Mouse (Mus musculus) limb, embryonic 10.5 days (tissue): Measurements from ENCODE around the gene BC025920. TPM values are rescaled to one million over a fixed set of nuclear protein-coding genes. Genes with fewer than 3 reads are reported as not detected.

Experiments used
- DNase-seq: peaks from one replicate; pipeline ENCODE4 v3.0.0-alpha.2; 2017; ENCODE audit warnings: low spot score
- H3K27ac ChIP-seq: fragments of 300-500 bp; sonication (generic); 2 replicates; pipeline ENCODE4 v1.5.1; 2016; ENCODE audit warnings: mild to moderate bottlenecking
- H3K27me3 ChIP-seq: fragments of 300-500 bp; sonication (generic); 2 replicates; pipeline ENCODE4 v1.6.1; 2016; ENCODE audit warnings: low read depth, mild to moderate bottlenecking; ENCODE audit not compliant: poor library complexity, severe bottlenecking
- H3K36me3 ChIP-seq: fragments of 300-500 bp; sonication (generic); 2 replicates; pipeline ENCODE4 v1.6.1; 2016; ENCODE audit warnings: mild to moderate bottlenecking, moderate library complexity
- H3K4me1 ChIP-seq: fragments of 300-500 bp; sonication (generic); 2 replicates; pipeline ENCODE4 v1.6.1; 2016
- H3K4me3 ChIP-seq: fragments of 300-500 bp; sonication (generic); 2 replicates; pipeline ENCODE4 v1.5.1; 2016; ENCODE audit warnings: mild to moderate bottlenecking, moderate library complexity
- H3K9me3 ChIP-seq: fragments of 300-500 bp; sonication (generic); replicated peaks from 2 replicates; pipeline ENCODE4 v1.6.1; 2016; ENCODE audit warnings: mild to moderate bottlenecking
- WGBS: fragments of 180-500 bp; shearing (Covaris S2); methylation state at CpG from one replicate; pipeline ENCODE4 v1.1.7; 2016; 5-methylcytosine and 5-hydroxymethylcytosine counted together
- polyA plus RNA-seq: library from polyadenylated mRNA; unstranded; fragments of >200 nt; fragmentation: Nextera tagmentation; extraction: Ambion mirVana; gene quantifications from 2 replicates; pipeline ENCODE4 v1.2.1, GENCODE M21; 2016

Gene BC025920
- polyA plus RNA-seq, 1 experiment from 2014 or later = 1.4 TPM

GRCm38 (mm10) chr10:81568381-81569191 is 37.5 kb upstream of the BC025920 start:
- H3K36me3 ChIP-seq = peaks cover 39% of the 10 kb centered on the region
- H3K9me3 ChIP-seq = no peaks in the 10 kb centered on the region
- H3K27me3 ChIP-seq = peaks cover 51% of the 10 kb centered on the region
- H3K4me3 ChIP-seq = peak overlapping the region; percentile 27
- peak; percentile 77 for DNase-seq
- H3K27ac ChIP-seq = peak overlapping the region; percentile 87
- H3K4me1 ChIP-seq = peaks cover 90% of the 10 kb centered on the region
- WGBS = 12% methylated on average over 16 of the region's 16 CpGs

GRCm38 (mm10) chr10:81569507-81570237 is 36.4 kb upstream of the BC025920 start:
- WGBS = 40% methylated on average over 9 of the region's 9 CpGs
- Histone ChIP-seq H3K9me3 (no peaks in the 10 kb centered on the region), H3K27me3 (peaks cover 61% of the 10 kb centered on the region), H3K4me3 (peak overlapping the region; percentile 27; the same call in 1 of the 2 replicates), H3K4me1 (peaks cover 90% of the 10 kb centered on the region), H3K27ac (peak overlapping the region; percentile 87), H3K36me3 (peaks cover 30% of the 10 kb centered on the region)
- DNase-seq = no peak

GRCm38 (mm10) chr10:81570238-81570800 is 35.8 kb upstream of the BC025920 start:
- no peaks in the 10 kb centered on the region for H3K9me3 ChIP-seq
- peak overlapping the region; percentile 50 for H3K4me3 ChIP-seq
- 0% methylated on average over 9 of the region's 11 CpGs for WGBS
- peak overlapping the region; percentile 87 for H3K27ac ChIP-seq
- H3K27me3 ChIP-seq = peaks cover 61% of the 10 kb centered on the region
- H3K4me1 ChIP-seq = peaks cover 90% of the 10 kb centered on the region
- peak; percentile 53 for DNase-seq
- peaks cover 23% of the 10 kb centered on the region for H3K36me3 ChIP-seq

- Histone ChIP-seq H3K4me3 (peak overlapping the region; percentile 50), H3K36me3 (peaks cover 17% of the 10 kb centered on the region), H3K27ac (peak overlapping the region; percentile 87), H3K27me3 (peaks cover 61% of the 10 kb centered on the region), H3K4me1 (peaks cover 90% of the 10 kb centered on the region), H3K9me3 (no peaks in the 10 kb centered on the region)
- under 1% methylated on average over 33 of the region's 34 CpGs for WGBS
- peak; percentile 99 for DNase-seq
These were observed 35.1 kb upstream of the BC025920 start for GRCm38 (mm10) chr10:81570831-81571500.

- under 1% methylated on average over 18 of the region's 18 CpGs for WGBS
- peaks cover 61% of the 10 kb centered on the region for H3K27me3 ChIP-seq
- no peaks in the 10 kb centered on the region for H3K9me3 ChIP-seq
- peak overlapping the region; percentile 50 for H3K4me3 ChIP-seq
- peaks cover 90% of the 10 kb centered on the region for H3K4me1 ChIP-seq
- peak; percentile 92 for DNase-seq
- peaks cover 11% of the 10 kb centered on the region for H3K36me3 ChIP-seq
- H3K27ac ChIP-seq = peak overlapping the region; percentile 87
These were observed 34.6 kb upstream of the BC025920 start for GRCm38 (mm10) chr10:81571501-81571876.

GRCm38 (mm10) chr10:81572133-81572671 is 33.9 kb upstream of the BC025920 start:
- peaks cover 89% of the 10 kb centered on the region for H3K4me1 ChIP-seq

GRCm38 (mm10) chr10:81572975-81573374 is 33.1 kb upstream of the BC025920 start:
- Histone ChIP-seq H3K4me1 (peaks cover 85% of the 10 kb centered on the region), H3K4me3 (peak overlapping the region; percentile 50), H3K9me3 (no peaks in the 10 kb centered on the region), H3K36me3 (peaks cover 11% of the 10 kb centered on the region; the same call in 1 of the 2 replicates), H3K27me3 (peaks cover 61% of the 10 kb centered on the region), H3K27ac (peak overlapping the region; percentile 87)
- no peak for DNase-seq
- WGBS = 5% methylated on average over 9 of the region's 9 CpGs

More at GRCm38 (mm10) chr10:81572133-81572671, 33.9 kb upstream of the BC025920 start:
- WGBS = 3% methylated on average over 9 of the region's 9 CpGs
- peak; percentile 52 for DNase-seq
- H3K27ac ChIP-seq = peak overlapping the region; percentile 87
- peaks cover 8% of the 10 kb centered on the region for H3K36me3 ChIP-seq
- no peaks in the 10 kb centered on the region for H3K9me3 ChIP-seq
- H3K4me3 ChIP-seq = peak overlapping the region; percentile 50
- H3K27me3 ChIP-seq = peaks cover 61% of the 10 kb centered on the region

- Histone ChIP-seq H3K36me3 (peaks cover 13% of the 10 kb centered on the region; the same call in 1 of the 2 replicates), H3K27ac (peak within 1 kb of the TSS; percentile 88), H3K27me3 (peaks cover 73% of the 10 kb centered on the region), H3K4me1 (peaks cover 71% of the 10 kb centered on the region), H3K4me3 (peak within 1 kb of the TSS; percentile 61), H3K9me3 (no peaks in the 10 kb centered on the region)
- WGBS = 14% methylated on average over 10 of the region's 10 CpGs
- DNase-seq = no peak
These were observed 31.7 kb upstream of the BC025920 start, which contains the start of gene Tle2 for GRCm38 (mm10) chr10:81574081-81575056. TSS of gene Tle2 (plus strand) at chr10:81574561.

- Histone ChIP-seq H3K27me3 (peaks cover 81% of the 10 kb centered on the region), H3K36me3 (peaks cover 14% of the 10 kb centered on the region; the same call in 1 of the 2 replicates), H3K9me3 (no peaks in the 10 kb centered on the region), H3K4me3 (peak overlapping the region; percentile 61), H3K27ac (peak overlapping the region; percentile 88), H3K4me1 (peaks cover 64% of the 10 kb centered on the region)
- WGBS = under 1% methylated on average over 30 of the region's 30 CpGs
- peak; percentile 68 for DNase-seq
These were observed 30.9 kb upstream of the BC025920 start for GRCm38 (mm10) chr10:81575208-81575631.

- Histone ChIP-seq H3K9me3 (no peaks in the 10 kb centered on the region), H3K4me3 (peak overlapping the region; percentile 61), H3K27me3 (peaks cover 86% of the 10 kb centered on the region), H3K36me3 (peaks cover 16% of the 10 kb centered on the region; the same call in 1 of the 2 replicates), H3K4me1 (peaks cover 64% of the 10 kb centered on the region), H3K27ac (peak overlapping the region; percentile 88)
- 0% methylated on average over 6 of the region's 6 CpGs for WGBS
- DNase-seq = no peak
These were observed 30.4 kb upstream of the BC025920 start for GRCm38 (mm10) chr10:81575695-81576094.

- Histone ChIP-seq H3K36me3 (peaks cover 30% of the 10 kb centered on the region), H3K4me3 (no peak overlapping the region), H3K4me1 (peaks cover 63% of the 10 kb centered on the region)
These were observed 26.1 kb upstream of the BC025920 start for GRCm38 (mm10) chr10:81579967-81580366.

More at GRCm38 (mm10) chr10:81579967-81580366, 26.1 kb upstream of the BC025920 start:
- Histone ChIP-seq H3K27ac (no peak overlapping the region), H3K9me3 (no peaks in the 10 kb centered on the region), H3K27me3 (peaks cover 84% of the 10 kb centered on the region)
- no peak for DNase-seq
- 86% methylated on average over 4 of the region's 4 CpGs for WGBS
